Mouse (Mus musculus): ENCODE measurements at regions not wholly inside any gene's neighbourhood (a gene's known extent, or its start where the extent isn't known, plus 50 kb on each side); places are given as distances from the start of the nearest gene placed in this dataset.
"Not testable (repeated sequence)": the region's sequence is repeated elsewhere in the genome, so short reads cannot be mapped to it uniquely, and the experiment has no call there.

DNA sequence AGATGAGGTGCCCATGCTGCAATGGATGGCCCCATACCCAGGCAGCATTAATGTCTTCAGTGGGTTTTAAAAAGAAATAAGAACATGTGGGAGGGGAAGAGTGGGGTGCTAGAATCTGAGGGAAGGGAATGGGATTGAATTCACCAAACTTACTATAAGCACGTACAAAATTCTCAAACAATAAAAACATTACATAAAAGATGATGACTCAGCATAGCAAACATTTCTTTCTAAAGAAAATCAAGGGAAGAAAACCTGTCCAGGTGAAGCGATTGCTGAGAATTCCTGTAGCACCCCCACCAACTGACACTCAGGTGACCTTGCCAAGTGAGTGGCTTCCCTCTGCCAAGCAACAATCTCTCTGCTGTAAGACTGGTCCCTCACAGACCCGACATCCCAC, 989.2 kb downstream of the Ttll7 start:
- no peak for DNase-seq (ENCODE audit: low spot score in 2 of 2)

DNA sequence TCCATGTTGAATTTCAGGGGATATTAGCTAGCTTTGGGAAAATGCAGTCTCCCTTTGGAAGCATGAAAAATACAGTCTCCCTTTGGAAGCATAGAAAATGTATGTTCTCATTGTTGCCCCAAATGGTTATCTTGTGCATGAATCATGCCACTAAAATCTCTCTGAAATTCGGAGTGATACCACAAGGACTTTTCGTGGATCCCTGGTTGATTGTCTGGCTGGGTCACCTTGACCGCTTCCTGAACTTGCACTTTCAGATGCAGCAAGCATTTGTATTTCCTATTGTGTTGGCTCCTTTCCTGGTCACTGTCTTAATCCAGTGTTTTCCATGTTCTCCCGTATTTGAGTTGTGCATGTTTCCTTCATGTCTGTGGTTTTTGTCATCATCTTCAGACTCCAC, 986.6 kb downstream of the Ttll7 start:
- DNase-seq (ENCODE audit: low spot score in 2 of 2), result no peak

DNA sequence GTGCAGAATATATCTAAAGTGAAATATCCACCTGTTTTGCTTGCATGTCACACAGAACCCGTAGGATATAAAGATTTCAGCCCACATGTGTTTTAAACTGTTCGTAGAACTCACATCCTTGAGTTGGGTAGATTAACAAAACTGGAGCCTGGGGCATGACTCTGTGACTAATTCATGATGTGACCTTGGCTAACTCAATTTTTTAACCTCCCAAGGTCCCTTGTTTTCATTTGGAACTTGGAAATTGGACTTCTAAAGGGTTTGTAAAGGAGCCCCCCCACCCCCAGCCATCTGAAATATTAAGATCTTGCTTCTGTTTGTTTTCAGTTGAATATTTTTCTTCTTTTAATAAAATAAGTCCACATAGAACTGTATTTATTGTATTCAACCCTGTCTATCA, 983.5 kb downstream of the Ttll7 start:
- no peak for DNase-seq (ENCODE audit: low spot score in 2 of 2)

DNA sequence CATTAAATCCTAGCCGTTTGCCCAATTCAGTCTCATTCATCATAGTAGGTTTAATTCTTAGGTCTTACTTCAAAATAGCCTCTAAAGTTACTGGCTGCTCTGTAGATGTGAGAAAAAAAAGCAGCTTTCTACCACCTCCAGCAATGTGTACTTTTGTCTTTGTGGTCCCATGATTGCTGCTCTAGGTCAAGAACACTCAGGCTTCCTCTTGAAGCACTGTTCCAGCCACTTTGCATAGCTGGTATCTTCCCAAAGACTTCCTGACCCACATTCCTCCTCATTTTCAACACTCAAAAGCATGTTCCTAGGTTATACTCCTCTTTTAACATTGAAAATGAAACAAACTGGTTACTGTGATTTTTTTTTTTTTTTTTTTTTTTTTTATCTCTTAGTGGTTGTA, 973.2 kb downstream of the Ttll7 start:
- no peak for DNase-seq (ENCODE audit: low spot score in 2 of 2)

DNA sequence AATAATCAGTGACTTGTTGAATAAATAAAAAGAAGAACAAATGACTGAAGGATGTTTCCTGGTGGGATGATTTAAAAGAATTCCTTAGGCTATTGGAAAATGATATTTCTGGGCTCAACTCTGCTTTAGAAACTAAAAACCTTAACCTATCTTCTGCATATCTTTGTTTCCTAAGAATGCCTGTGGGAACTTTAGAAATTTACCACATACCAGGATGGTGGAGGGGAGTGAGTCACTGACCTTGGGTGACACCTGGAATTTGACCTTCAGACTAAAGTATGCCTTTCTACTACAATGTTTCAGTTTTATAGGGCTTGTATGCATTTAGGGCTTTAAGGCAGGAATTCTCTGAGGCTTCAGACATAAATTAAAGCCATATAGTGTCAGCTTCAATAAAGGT, 972.3 kb downstream of the Ttll7 start:
- no peak for DNase-seq (ENCODE audit: low spot score in 2 of 2)

DNA sequence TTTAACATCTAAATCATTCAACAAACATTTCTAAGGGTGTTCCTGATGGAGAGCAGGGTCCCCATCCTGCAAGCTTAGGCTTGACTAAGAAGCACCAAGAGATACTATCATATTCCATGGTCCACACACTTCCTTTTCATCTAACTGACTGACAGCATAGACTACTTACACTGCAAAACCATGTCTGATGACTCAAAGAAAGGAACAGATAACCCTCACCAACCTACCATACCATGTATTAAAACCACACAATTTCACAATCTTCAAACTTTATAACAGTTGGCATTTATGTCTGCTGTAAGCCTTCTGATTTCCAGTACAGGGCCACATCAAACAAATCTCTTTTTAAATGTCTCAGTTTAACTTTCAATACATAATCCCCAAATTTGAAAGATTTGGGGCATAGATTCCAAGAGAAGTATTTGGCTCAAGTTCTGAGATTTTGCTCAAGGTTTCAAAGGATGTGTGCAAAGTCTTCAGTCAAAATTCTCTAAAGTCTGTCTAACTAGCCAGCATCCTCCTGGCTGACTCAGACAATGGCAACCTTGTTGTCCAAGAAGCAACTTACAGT, 962.0 kb downstream of the Ttll7 start:
- no peak for DNase-seq (ENCODE audit: low spot score in 2 of 2)

DNA sequence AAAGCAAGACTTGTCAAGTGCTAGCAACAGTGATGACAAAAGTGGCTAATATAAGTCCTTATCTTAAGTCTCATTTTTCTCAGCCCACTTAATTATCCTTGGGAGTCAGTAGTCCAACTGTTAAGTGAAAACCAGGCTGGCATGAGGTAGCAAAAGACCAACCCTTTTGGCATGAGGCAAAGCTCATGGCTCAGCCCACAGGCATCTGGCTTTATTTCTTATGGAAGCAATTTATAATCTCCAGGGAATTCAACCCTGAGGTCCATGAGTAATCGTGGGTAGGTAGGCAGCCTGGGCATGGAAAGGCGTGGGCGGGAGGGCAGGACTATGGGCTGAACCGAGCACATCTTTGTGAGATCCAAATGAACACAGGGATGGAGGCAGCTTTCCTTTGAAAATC, 950.4 kb downstream of the Ttll7 start:
- no peak for DNase-seq (ENCODE audit: low spot score in 2 of 2)

DNA sequence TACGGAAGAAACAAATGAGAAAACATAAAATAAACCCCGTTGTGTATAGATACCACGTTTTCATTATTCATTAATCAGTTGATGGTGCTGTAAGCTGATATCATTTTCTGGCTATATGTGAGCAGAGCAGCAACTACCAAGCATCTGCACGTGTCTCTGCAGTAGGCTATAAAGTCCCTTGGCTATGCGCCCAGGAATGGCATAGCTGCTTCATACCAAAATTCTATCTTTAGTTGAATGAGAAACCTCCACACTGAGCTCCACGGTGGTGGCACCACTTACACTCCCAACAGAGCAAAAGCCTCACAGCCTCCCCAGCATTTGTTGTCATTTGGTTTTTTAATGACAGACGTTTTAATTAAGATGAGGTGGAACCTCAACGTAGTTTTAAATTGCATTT, 944.4 kb downstream of the Ttll7 start:
- DNase-seq (ENCODE audit: low spot score in 2 of 2), result no peak

DNA sequence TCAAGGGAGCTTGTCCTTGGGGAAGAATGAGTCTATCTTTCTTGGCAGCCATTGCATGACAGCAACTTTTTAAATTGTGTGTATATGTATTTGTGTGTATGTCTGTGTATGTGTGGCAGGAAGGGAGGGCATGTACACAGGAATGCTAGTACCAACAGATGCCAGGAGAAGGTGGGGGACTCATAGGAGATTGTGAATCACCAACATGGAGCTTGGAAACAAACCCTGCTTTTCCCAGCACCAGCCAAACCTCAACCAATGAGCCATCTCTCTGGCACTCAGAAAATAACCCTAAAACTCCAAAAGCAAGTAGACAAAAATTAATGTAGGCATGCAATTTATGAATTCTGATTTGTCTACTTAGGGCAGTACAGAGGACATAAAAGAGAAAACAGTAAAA, 942.9 kb downstream of the Ttll7 start:
- no peak for DNase-seq (ENCODE audit: low spot score in 2 of 2)

DNA sequence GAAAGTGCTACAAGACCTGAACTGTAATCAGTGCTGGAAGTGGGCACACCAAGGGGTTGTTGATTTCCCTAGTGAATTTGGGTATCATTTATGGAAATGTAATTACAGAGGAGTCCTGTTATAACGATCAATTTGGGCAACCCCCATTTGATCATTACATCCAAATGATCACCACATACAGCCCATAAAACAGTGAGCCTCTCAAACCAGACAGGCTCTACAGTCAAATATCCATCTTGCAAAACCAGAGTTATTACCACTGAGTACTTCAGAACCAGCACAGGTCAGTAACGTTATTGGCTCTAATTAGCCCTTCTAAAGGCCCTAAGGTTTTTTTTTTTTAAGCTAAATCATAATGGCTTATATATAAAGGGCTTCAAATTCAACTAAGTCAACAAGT, 934.4 kb downstream of the Ttll7 start:
- DNase-seq (ENCODE audit: low spot score in 2 of 2), result no peak

DNA sequence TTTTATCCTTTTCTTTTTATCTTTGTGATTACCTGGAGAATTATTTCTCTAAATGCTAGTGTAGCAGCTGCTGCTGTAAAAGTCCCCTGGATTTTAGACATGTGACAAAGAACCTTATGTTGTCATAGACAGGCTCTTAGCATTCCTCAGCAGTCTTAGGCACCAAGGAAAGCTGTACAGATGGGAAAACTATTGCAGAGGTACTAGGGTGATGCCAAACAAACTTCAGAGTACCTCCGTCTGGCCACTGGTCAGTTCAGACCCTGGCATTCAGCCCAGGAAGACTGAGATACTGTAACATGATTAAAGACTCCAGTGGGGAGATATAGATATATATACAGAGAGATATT, 898.6 kb downstream of the Ttll7 start:
- DNase-seq (ENCODE audit: low spot score in 2 of 2), result no peak

DNA sequence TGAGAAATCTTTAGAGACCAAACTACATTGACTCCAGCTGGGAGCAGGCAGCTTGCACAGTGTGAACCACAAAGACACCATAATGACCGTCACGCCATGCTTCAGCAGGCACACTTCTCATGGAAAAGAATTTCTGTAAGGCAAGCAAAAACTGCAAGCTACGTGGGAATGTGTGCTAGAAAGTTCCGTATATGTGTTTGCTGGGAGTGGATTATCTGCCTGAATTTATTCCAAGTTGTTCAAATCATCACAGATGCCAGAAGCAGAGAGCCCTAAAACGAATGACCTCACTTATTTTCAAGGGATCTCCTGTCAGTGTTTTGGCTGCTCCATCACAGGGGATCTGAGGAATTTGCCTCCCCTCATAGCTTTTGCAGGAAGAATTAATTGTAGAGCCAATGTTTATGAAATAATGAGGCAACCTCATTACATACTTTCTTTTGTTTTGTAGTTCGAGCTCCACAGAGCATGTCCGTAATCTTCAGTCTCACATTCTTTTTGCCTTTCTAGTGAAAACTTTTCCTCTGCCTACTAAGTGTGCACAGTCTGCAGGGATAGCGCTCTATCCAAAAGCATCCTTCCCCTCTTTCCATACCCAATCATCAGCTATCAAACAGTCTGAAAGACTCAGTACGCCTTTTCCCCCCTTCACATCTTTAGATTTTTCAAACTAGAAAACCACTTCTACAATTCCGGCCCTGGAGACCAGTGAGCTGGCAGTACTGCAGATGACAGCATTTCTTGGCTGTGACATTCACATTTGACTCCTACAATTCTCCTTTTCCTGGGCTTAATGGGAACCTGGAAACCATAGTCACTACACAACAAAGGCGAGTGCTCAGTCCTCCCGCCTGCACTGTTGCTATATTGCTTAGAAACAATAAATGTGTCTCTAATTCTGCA, 898.0 kb downstream of the Ttll7 start:
- no peak for DNase-seq (ENCODE audit: low spot score in 2 of 2)

DNA sequence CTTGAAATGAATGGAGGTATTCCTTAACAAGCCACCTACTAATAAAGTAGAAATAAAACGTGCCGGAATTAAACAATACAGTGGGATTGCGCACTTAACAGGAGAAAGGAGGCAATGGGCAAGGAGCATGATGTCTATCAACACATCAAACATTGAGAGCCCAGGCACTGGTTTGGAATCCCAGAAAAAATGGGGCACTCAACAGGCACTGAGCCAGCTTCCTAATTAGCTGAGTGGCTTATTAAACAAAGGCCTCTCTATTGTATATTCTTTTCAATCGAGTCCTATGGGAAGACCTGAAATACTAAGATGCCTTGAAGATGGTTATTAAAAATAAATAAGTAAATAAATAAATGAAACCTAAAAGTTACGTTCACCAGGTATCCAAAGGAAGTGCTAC, 897.3 kb downstream of the Ttll7 start:
- DNase-seq (ENCODE audit: low spot score in 2 of 2), result no peak

DNA sequence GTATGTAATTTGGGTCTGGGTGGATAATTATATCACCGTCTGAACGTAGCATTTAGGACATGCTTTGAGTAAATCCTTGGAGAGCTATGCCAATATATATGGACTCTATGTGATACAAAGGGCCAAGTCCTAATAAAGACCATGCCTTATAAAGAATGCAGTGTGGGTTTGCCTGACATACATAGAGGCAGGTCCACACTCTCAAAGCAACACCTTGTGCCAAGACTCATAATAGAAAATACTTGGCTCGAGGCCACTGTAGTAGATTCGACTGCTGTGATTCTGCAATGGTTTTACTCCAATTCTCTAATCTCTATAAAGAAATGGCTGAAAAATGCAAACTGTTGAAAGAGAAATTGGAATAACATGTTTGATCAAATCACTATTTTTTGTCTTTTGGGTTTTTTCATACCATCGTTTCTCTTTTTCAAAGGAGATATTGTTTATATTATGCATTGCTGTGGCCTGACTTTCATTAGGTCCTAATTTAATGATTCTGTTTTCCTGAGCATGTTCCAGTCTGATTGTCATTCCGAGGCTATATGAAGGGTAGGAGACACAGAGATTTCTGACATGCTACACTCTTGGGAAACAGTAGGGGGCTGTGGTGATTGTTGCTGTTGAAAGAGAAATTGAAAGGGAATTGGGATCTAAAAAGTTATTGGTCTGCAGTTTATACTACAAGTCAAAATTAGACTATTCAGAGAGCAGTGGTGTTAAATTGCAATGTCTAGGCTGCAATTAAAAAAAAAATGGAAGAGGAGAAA, 884.7 kb downstream of the Ttll7 start:
- no peak for DNase-seq (ENCODE audit: low spot score in 2 of 2)

DNA sequence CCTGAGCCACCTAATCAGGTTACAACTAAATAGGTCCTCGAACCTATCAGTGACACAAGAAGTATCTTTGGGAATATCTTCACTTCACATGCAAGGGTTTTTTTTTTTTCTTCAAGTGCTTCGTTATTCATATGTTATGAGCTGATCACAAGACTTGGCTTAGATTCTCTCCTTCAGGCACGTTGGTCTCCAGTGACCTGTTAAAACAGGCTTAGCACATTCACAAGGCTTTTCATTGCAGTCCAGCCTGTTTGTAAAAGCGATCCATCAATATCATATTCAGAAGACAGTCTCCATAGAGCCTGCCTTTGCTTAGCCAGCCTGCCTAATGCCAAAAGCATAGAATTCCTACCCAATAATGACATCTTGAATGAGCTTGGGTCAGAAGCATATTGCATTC, 864.2 kb downstream of the Ttll7 start:
- no peak for DNase-seq (ENCODE audit: low spot score in 2 of 2)

DNA sequence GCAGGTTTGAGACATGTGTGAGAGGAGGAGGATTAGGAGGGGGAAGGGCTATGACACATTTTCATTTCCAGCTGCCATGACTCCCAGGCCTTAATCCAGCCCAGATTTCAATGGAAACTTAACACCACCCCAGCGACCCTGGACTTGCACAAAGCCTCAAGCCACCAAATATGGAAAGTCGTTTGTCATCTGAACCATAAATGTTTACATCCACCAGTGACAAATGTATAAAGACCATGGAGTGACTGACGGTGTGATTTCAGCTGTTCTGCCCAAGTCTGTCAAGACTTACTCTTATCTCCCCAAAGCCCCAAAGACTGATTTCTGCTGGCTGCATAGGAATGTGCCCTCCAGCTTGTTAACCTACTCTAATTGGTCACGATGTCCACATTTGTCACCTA, 855.2 kb downstream of the Ttll7 start:
- no peak for DNase-seq (ENCODE audit: low spot score in 2 of 2)

DNA sequence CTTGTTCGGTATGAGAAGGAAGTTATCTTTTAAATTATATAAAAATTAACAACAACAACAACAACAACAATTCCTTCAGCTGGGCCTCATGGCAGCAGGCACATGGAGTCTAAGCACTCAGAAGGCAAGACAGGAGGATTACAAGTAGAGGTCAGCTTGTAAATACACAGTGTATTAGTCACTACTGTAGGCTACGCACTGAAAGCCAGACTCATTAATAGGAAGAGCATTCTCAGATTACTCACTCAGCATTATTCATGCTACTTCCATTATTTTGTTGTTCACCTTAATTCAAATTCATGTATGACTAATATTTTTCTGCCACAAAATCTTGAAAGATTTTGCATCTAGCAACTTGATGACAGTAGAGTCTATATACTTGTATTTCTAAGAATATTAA, 831.6 kb downstream of the Ttll7 start:
- no peak for DNase-seq (ENCODE audit: low spot score in 2 of 2)

DNA sequence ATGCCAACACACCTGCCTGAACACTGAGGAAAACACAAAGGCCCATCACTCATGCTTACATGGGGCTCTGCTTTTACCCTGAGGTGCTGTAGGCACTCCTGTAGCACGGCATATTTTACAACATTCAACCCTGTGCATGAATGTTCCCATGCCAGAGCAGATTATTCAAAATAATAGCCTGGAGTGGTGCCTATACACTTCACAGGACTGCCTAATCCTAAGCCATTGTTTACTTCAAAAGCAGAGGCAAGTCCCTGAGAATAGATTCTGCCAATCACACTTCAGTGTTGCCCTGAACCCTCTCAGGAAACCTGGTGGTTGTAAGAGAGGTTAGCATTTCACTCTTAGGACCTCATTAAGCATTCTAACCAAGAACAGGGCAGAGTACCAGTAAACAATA, 828.1 kb downstream of the Ttll7 start:
- DNase-seq (ENCODE audit: low spot score in 2 of 2), result no peak

DNA sequence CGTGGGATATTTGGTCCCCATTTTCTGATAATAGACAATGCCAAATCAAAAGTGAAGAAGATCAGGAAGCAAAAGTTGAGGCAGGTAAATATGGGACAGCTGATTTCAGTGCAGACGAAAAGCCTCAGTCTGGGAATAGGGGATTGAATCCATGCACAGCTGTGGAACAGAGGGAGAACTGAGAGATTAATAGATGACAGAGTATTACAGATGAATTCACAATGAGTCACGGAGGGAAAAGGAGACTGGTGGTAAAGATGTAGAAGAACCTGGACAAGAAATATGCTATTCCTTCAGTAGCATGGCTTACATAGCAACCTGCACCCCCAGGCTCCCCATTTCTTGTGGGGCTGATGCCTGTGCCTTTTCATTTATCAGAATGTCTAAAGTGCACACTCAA, 810.4 kb downstream of the Ttll7 start:
- no peak for DNase-seq (ENCODE audit: low spot score in 2 of 2)

DNA sequence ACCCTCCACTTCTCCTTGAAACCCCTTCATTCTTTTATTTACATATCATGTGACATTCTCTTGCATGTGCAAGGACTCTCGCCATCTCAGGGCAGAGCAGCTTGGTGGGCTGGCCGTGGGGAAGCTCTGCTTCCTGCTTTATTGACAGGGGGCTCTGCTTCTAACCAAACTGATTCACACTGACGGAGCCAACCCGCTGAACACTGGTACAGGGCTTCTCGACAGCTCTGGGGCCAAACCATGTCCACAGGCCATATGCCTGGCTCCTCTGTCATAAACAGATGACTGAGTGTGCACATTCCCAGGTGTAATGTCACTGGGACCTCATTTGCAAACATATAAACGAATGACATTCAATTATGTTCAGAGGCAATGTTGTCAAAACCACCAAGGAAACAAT, 800.7 kb downstream of the Ttll7 start:
- no peak for DNase-seq (ENCODE audit: low spot score in 2 of 2)

DNA sequence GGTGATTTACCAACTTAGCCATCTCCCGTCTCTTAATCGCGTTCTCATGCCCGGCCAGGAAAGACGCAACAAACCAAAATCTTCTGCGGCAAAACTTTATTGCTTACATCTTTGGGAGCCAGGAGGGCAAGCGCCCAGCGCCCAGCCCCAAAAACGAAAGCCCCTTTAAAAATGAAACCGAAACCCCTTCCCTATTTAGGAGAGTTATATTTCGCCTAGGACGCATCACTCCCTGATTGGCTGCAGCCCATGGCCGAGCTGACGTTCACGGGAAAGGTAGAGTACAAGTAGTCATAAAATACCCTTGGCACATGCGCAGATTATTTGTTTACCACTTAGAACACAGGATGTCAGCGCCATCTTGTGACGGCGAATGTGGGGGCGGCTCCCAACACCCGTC, 783.3 kb downstream of the Ttll7 start:
- not testable (repeated sequence) for DNase-seq (ENCODE audit: low spot score in 2 of 2)

DNA sequence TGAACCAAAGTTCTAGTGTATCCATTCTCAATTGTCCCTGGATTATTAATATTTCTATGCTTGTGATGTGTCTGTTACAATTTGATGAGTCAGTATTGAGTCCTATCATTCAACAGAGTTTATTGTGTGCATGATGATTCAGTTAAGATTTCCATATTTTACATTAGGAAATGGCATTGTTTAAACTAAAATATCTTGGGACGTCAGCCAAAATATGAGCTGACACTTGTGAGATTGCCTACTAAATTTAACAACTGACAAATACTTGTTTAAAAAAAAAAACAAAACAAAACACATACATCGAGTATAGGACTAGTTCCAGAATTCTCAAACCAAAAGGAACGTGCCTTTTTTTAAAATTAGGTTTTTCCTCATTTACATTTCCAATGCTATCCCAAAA, 779.0 kb downstream of the Ttll7 start:
- no peak for DNase-seq (ENCODE audit: low spot score in 2 of 2)

DNA sequence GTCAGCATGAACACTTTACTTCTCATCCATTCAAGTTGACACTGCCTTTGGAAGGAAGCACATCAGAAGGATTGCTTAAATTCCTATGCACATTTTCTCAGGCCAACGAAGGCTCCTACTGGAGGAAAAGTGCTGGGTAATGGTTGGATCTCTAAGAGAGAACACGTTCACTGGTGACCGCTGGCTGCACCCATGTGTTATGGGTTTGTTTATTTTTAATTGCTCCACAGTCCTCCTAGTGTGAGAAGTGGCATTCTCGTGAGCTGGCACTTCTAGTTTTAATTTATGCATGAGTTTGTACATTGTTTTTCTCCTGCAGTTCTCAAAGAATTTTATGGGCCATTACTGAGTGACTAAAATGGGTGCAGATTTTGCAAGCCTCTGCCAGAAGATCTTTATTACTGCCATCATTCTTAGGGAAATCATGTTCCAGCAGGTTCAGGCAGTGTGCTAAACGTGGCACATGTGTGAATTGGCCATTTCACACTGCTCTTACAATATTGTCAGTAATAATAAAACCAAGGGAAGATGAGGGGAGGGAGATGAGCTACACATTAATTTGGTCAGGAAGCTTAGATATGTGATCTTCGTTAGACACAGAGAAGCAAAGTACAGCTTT, 731.6 kb downstream of the Ttll7 start:
- DNase-seq (ENCODE audit: low spot score in 2 of 2), result no peak

Data from heart, adult 9 months (tissue).